In genomic region chr2:118906118-118906492, GRCm38 (mm10) we compare ENCODE assay signal across 22 mouse cellular contexts. TPM values are rescaled to one million over a fixed set of nuclear protein-coding genes. Genes with fewer than 3 reads are reported as not detected.
DNase-seq lines count a peak whose midpoint lies in the region; ATAC-seq lines count a peak whose summit lies in the region.
"Had no signal": no experiment of that assay in that cellular context is flagged by ENCODE, and none has a peak within 500 bp of the region (broad histone marks: within the 10 kb centered on the region; RNA-seq: fewer than 3 reads in every experiment).

No protein-coding gene starts in this region.

- H3K4me2 ChIP-seq in midbrain, embryonic 11.5 days: no peak overlapping the region
- H3K4me2 ChIP-seq in midbrain, embryonic 15.5 days: no peak overlapping the region
- no peak overlapping the region for H3K4me2 ChIP-seq in kidney, embryonic 14.5 days (replicated peaks; ENCODE audit: low read depth, low read length)
- H3K4me2 ChIP-seq: embryonic facial prominence, embryonic 12.5 days; forebrain, embryonic 13.5 days; forebrain, embryonic 15.5 days had no signal

- DNase-seq in midbrain, embryonic 11.5 days (ENCODE audit: low spot score, missing footprints): peak; percentile 31
- DNase-seq in CD4-positive helper T cell, adult 2 months (ENCODE audit: low read depth, low spot score): peak; percentile 26
- peak; percentile 52 for DNase-seq in ZHBTc4 (ENCODE audit: low read depth, low spot score)
- DNase-seq in naive thymus-derived CD4-positive, alpha-beta T cell, adult 2 months (ENCODE audit: low read depth): peak; percentile 15
- DNase-seq: adrenal gland, adult 2 months; adrenal gland, postnatal 10 days; adrenal gland, postnatal 25 days; cerebellum, adult 11-12 months; cerebellum, adult 2 months; cerebellum, adult 9-10 months; cerebellum, postnatal 10 days; cerebellum, postnatal 25 days; forebrain, postnatal 0 days had no signal

- 79% methylated on average over 5 of the region's 5 CpGs for WGBS in midbrain, embryonic 11.5 days
- WGBS in midbrain, embryonic 15.5 days: 79% methylated on average over 5 of the region's 5 CpGs
- 79% methylated on average over 5 of the region's 5 CpGs for WGBS in kidney, embryonic 14.5 days

- H3K4me3 ChIP-seq in midbrain, embryonic 11.5 days (ENCODE audit: low read depth, low read length): no peak overlapping the region
- no peak overlapping the region for H3K4me3 ChIP-seq in midbrain, embryonic 15.5 days
- no peak overlapping the region for H3K4me3 ChIP-seq in kidney, embryonic 14.5 days (ENCODE audit: low read length)
- H3K4me3 ChIP-seq: embryonic facial prominence, embryonic 10.5 days; embryonic facial prominence, embryonic 12.5 days; forebrain, embryonic 13.5 days; forebrain, embryonic 15.5 days had no signal

- no peaks in the 10 kb centered on the region for H3K36me3 ChIP-seq in midbrain, embryonic 11.5 days (ENCODE audit: control insufficient read depth, insufficient read depth, low read length)
- no peaks in the 10 kb centered on the region for H3K36me3 ChIP-seq in midbrain, embryonic 15.5 days (replicated peaks)
- H3K36me3 ChIP-seq in kidney, embryonic 14.5 days (ENCODE audit: control insufficient read depth, insufficient read depth, low read length): no peaks in the 10 kb centered on the region
- H3K36me3 ChIP-seq: embryonic facial prominence, embryonic 10.5 days; embryonic facial prominence, embryonic 12.5 days; forebrain, embryonic 15.5 days had no signal

- no peak overlapping the region for H3K27ac ChIP-seq in midbrain, embryonic 11.5 days (ENCODE audit: low read depth, low read length)
- no peak overlapping the region for H3K27ac ChIP-seq in midbrain, embryonic 15.5 days
- no peak overlapping the region for H3K27ac ChIP-seq in kidney, embryonic 14.5 days (ENCODE audit: low read depth, low read length)
- H3K27ac ChIP-seq: embryonic facial prominence, embryonic 10.5 days; embryonic facial prominence, embryonic 12.5 days; forebrain, embryonic 13.5 days; forebrain, embryonic 15.5 days had no signal

- H3K9ac ChIP-seq in midbrain, embryonic 11.5 days (ENCODE audit: low read length): no peak overlapping the region
- no peak overlapping the region for H3K9ac ChIP-seq in midbrain, embryonic 15.5 days
- H3K9ac ChIP-seq in kidney, embryonic 14.5 days (ENCODE audit: low read depth, low read length): no peak overlapping the region
- H3K9ac ChIP-seq: embryonic facial prominence, embryonic 12.5 days; forebrain, embryonic 13.5 days; forebrain, embryonic 15.5 days; forebrain, postnatal 0 days had no signal

- H3K9me3 ChIP-seq in midbrain, embryonic 11.5 days (ENCODE audit: control insufficient read depth, low read length): no peaks in the 10 kb centered on the region
- no peaks in the 10 kb centered on the region for H3K9me3 ChIP-seq in midbrain, embryonic 15.5 days
- H3K9me3 ChIP-seq in kidney, embryonic 14.5 days (ENCODE audit: control insufficient read depth, low read length): no peaks in the 10 kb centered on the region
- H3K9me3 ChIP-seq: embryonic facial prominence, embryonic 10.5 days; embryonic facial prominence, embryonic 12.5 days; forebrain, embryonic 13.5 days; forebrain, embryonic 15.5 days; G1E had no signal

- ATAC-seq in midbrain, embryonic 11.5 days (ENCODE audit: low FRiP score): no peak
- ATAC-seq in midbrain, embryonic 15.5 days (replicated peaks): no peak
- no peak for ATAC-seq in kidney, embryonic 14.5 days (ENCODE audit: low FRiP score, low TSS enrichment)
- no peak for ATAC-seq in megakaryocyte progenitor cell, adult 5-6 weeks (replicated peaks; ENCODE audit: poor library complexity)
- ATAC-seq: forebrain, embryonic 13.5 days; forebrain, embryonic 15.5 days; forebrain, postnatal 0 days; Patski had no signal

- no peaks in the 10 kb centered on the region for H3K27me3 ChIP-seq in midbrain, embryonic 11.5 days (ENCODE audit: control insufficient read depth, insufficient read depth, low read length)
- H3K27me3 ChIP-seq in midbrain, embryonic 15.5 days (replicated peaks): no peaks in the 10 kb centered on the region
- no peaks in the 10 kb centered on the region; the same call in 1 of the 2 replicates for H3K27me3 ChIP-seq in kidney, embryonic 14.5 days (ENCODE audit: control insufficient read depth, insufficient read depth, low read length)
- H3K27me3 ChIP-seq: forebrain, embryonic 15.5 days; Patski had no signal

- peaks cover 9% of the 10 kb centered on the region for H3K4me1 ChIP-seq in midbrain, embryonic 11.5 days (ENCODE audit: control insufficient read depth, insufficient read depth, low read length)
- peaks cover 30% of the 10 kb centered on the region for H3K4me1 ChIP-seq in midbrain, embryonic 15.5 days
- peaks cover 5% of the 10 kb centered on the region; the same call in 1 of the 2 replicates for H3K4me1 ChIP-seq in kidney, embryonic 14.5 days (ENCODE audit: control insufficient read depth, insufficient read depth, low read length)

RNA-seq across cellular contexts. Expression of gene Bahd1, which starts 5.9 kb away (rescaled TPM):
- polyA plus RNA-seq in midbrain, embryonic 11.5 days (2014; fragmentation: Nextera tagmentation; extraction: Ambion mirVana): 1.4 and 1.5 TPM in 2 replicates
- 8.4 and 8.8 TPM in 2 replicates for polyA plus RNA-seq in midbrain, embryonic 15.5 days (2015; fragmentation: Nextera tagmentation; extraction: Ambion mirVana)
- 1.2 and 2.3 TPM in 2 replicates for polyA plus RNA-seq in kidney, embryonic 14.5 days (2014; fragmentation: Nextera tagmentation; extraction: Ambion mirVana)
- 6.0 and 6.5 TPM in 2 replicates for total RNA-seq in megakaryocyte progenitor cell, adult 5-6 weeks (2015)
- 4.9 and 7.1 TPM in 2 replicates for total RNA-seq in megakaryocyte progenitor cell, adult 5-6 weeks (2017)

RNA-seq across cellular contexts. Expression of gene Chst14, which starts 20.2 kb away (rescaled TPM):
- polyA plus RNA-seq in midbrain, embryonic 11.5 days (2014; fragmentation: Nextera tagmentation; extraction: Ambion mirVana): 17.3 and 19.2 TPM in 2 replicates
- polyA plus RNA-seq in midbrain, embryonic 15.5 days (2015; fragmentation: Nextera tagmentation; extraction: Ambion mirVana): 4.7 and 6.0 TPM in 2 replicates
- 27.1 and 31.8 TPM in 2 replicates for polyA plus RNA-seq in kidney, embryonic 14.5 days (2014; fragmentation: Nextera tagmentation; extraction: Ambion mirVana)
- 4.6 and 5.7 TPM in 2 replicates for total RNA-seq in megakaryocyte progenitor cell, adult 5-6 weeks (2015)
- 1.5 and 4.7 TPM in 2 replicates for total RNA-seq in megakaryocyte progenitor cell, adult 5-6 weeks (2017)

RNA-seq across cellular contexts. Expression of gene Ivd, which starts 44.4 kb away (rescaled TPM):
- polyA plus RNA-seq in midbrain, embryonic 11.5 days (2014; fragmentation: Nextera tagmentation; extraction: Ambion mirVana): 40.5 and 44.4 TPM in 2 replicates
- polyA plus RNA-seq in midbrain, embryonic 15.5 days (2015; fragmentation: Nextera tagmentation; extraction: Ambion mirVana): 43.0 and 50.4 TPM in 2 replicates
- 55.8 and 63.1 TPM in 2 replicates for polyA plus RNA-seq in kidney, embryonic 14.5 days (2014; fragmentation: Nextera tagmentation; extraction: Ambion mirVana)
- total RNA-seq in megakaryocyte progenitor cell, adult 5-6 weeks (2015): 25.9 and 29.6 TPM in 2 replicates
- 37.4 and 39.7 TPM in 2 replicates for total RNA-seq in megakaryocyte progenitor cell, adult 5-6 weeks (2017)
